ENCODE assay signal across 11 mouse cellular contexts in genomic region chr16:35738096-35738767, GRCm38 (mm10). TPM values are rescaled to one million over a fixed set of nuclear protein-coding genes. Genes with fewer than 3 reads are reported as not detected.
DNase-seq lines count a peak whose midpoint lies in the region; ATAC-seq and TF ChIP-seq lines count a peak whose summit lies in the region.
"Had no signal": no experiment of that assay in that cellular context is flagged by ENCODE, and none has a peak within 500 bp of the region (broad histone marks: within the 10 kb centered on the region; RNA-seq: fewer than 3 reads in every experiment).

No protein-coding gene starts in this region.

- H3K4me2 ChIP-seq in heart, embryonic 11.5 days = no peak overlapping the region
- no peak overlapping the region for H3K4me2 ChIP-seq in intestine, embryonic 14.5 days (ENCODE audit: low read length)

- 75% methylated on average over 7 of the region's 7 CpGs for WGBS in heart, adult 2 months
- WGBS in heart, embryonic 11.5 days (ENCODE audit: insufficient replicate concordance) = 68% methylated on average over 7 of the region's 7 CpGs
- WGBS in intestine, embryonic 14.5 days = 68% methylated on average over 7 of the region's 7 CpGs

- no peak overlapping the region for H3K9ac ChIP-seq in heart, adult 2 months (ENCODE audit: low read depth, low read length)
- no peak overlapping the region for H3K9ac ChIP-seq in heart, embryonic 11.5 days (ENCODE audit: low read depth, low read length)
- H3K9ac ChIP-seq in intestine, embryonic 14.5 days (ENCODE audit: low read length) = no peak overlapping the region

- ATAC-seq in heart, embryonic 11.5 days (replicated peaks; ENCODE audit: insufficient number of reproducible peaks, low FRiP score, low TSS enrichment) = no peak
- 0 out of 2 replicates have a peak, but pooled peaks have one; percentile 66 for ATAC-seq in intestine, embryonic 14.5 days (replicated peaks; ENCODE audit: low FRiP score, low TSS enrichment, low read depth)
- ATAC-seq in cerebellum, adult (ENCODE audit: insufficient number of reproducible peaks, low FRiP score, low TSS enrichment) = no peak
- ATAC-seq: Patski had no signal

- no peaks in the 10 kb centered on the region for H3K79me2 ChIP-seq in heart, adult 2 months (replicated peaks; ENCODE audit: control insufficient read depth, insufficient read depth, low read length)

- H3K27me3 ChIP-seq in heart, adult 2 months (ENCODE audit: control insufficient read depth, insufficient read depth, low read length) = no peaks in the 10 kb centered on the region
- no peaks in the 10 kb centered on the region for H3K27me3 ChIP-seq in heart, embryonic 11.5 days (ENCODE audit: control insufficient read depth, insufficient read depth, low read length)
- H3K27me3 ChIP-seq in intestine, embryonic 14.5 days (replicated peaks; ENCODE audit: control insufficient read depth, insufficient read depth, low read length) = no peaks in the 10 kb centered on the region
- H3K27me3 ChIP-seq: Patski had no signal

- no peak for TF ChIP-seq CTCF in heart, adult 2 months (IDR thresholded peaks at IDR 0.05)

- peak; percentile 29 to 34 for DNase-seq in heart, adult 2 months
- DNase-seq in retina, postnatal 1 day = peak; percentile 36
- no peak for DNase-seq in retina, embryonic 14.5 days (ENCODE audit: low spot score)
- DNase-seq in intestine, embryonic 14.5 days (ENCODE audit: low spot score) = no peak
- DNase-seq in skeletal muscle tissue, adult 2 months (ENCODE audit: low read depth, low spot score) = peak; percentile 20
- DNase-seq in adipocyte (ENCODE audit: low spot score) = no peak
- DNase-seq: cerebellum, postnatal 14 days; kidney, adult 9 months had no signal

- intact Hi-C loops in heart, adult 2 months (cut with DNase I) = no loop called here

- no peaks in the 10 kb centered on the region for H3K36me3 ChIP-seq in heart, adult 2 months (ENCODE audit: control insufficient read depth, insufficient read depth, low read length)
- no peaks in the 10 kb centered on the region for H3K36me3 ChIP-seq in heart, embryonic 11.5 days (ENCODE audit: control insufficient read depth, insufficient read depth, low read length)
- no peaks in the 10 kb centered on the region for H3K36me3 ChIP-seq in intestine, embryonic 14.5 days (ENCODE audit: control insufficient read depth, insufficient read depth, low read length)

- H3K4me1 ChIP-seq in heart, adult 2 months (ENCODE audit: control insufficient read depth, insufficient read depth, low read length) = peaks cover 11% of the 10 kb centered on the region
- peaks cover 12% of the 10 kb centered on the region for H3K4me1 ChIP-seq in heart, embryonic 11.5 days (ENCODE audit: control insufficient read depth, insufficient read depth, low read length)
- H3K4me1 ChIP-seq in intestine, embryonic 14.5 days (replicated peaks; ENCODE audit: control insufficient read depth, insufficient read depth, low read length) = no peaks in the 10 kb centered on the region

- no peak overlapping the region for H3K4me3 ChIP-seq in heart, adult 2 months
- H3K4me3 ChIP-seq in heart, embryonic 11.5 days (ENCODE audit: low read depth, low read length) = no peak overlapping the region
- no peak overlapping the region for H3K4me3 ChIP-seq in intestine, embryonic 14.5 days (ENCODE audit: low read depth, low read length)

- TF ChIP-seq POLR2A in heart, adult 2 months (IDR thresholded peaks at IDR 0.05; ENCODE audit: insufficient read depth, low read depth, low read length) = no peak

- TF ChIP-seq EP300 in heart, adult 2 months (IDR thresholded peaks at IDR 0.05; ENCODE audit: insufficient read depth, low read depth, low read length) = no peak

- H3K9me3 ChIP-seq in heart, embryonic 11.5 days (replicated peaks; ENCODE audit: control insufficient read depth, low read length) = no peaks in the 10 kb centered on the region
- no peaks in the 10 kb centered on the region for H3K9me3 ChIP-seq in intestine, embryonic 14.5 days (ENCODE audit: control insufficient read depth, low read length)

- H3K27ac ChIP-seq in heart, adult 2 months = no peak overlapping the region
- H3K27ac ChIP-seq in heart, embryonic 11.5 days (ENCODE audit: low read depth, low read length) = no peak overlapping the region
- H3K27ac ChIP-seq in intestine, embryonic 14.5 days (ENCODE audit: low read depth) = no peak overlapping the region

RNA-seq across cellular contexts. Expression of gene Dirc2, which starts 30.9 kb away (rescaled TPM):
- 10 to 100 TPM; 49.9 to 61.9 TPM for total RNA-seq in heart, adult 2 months (2021)
- polyA plus RNA-seq in heart, adult 2 months (2012; rRNA removed) = 43.2 and 67.5 TPM in 2 replicates
- polyA plus RNA-seq in heart, embryonic 11.5 days (2014; fragmentation: Nextera tagmentation; extraction: Ambion mirVana) = 11.3 and 12.0 TPM in 2 replicates
- polyA plus RNA-seq in intestine, embryonic 14.5 days (2014; fragmentation: Nextera tagmentation; extraction: Ambion mirVana) = 18.5 and 18.6 TPM in 2 replicates

RNA-seq across cellular contexts. Expression of gene Hspbap1, which starts 31.9 kb away (rescaled TPM):
- total RNA-seq in heart, adult 2 months (2021) = 1 to 10 TPM; 2.5 to 2.6 TPM
- polyA plus RNA-seq in heart, adult 2 months (2012; rRNA removed) = 2.1 and 3.1 TPM in 2 replicates
- polyA plus RNA-seq in heart, embryonic 11.5 days (2014; fragmentation: Nextera tagmentation; extraction: Ambion mirVana) = 12.7 and 13.3 TPM in 2 replicates
- 19.9 and 20.0 TPM in 2 replicates for polyA plus RNA-seq in intestine, embryonic 14.5 days (2014; fragmentation: Nextera tagmentation; extraction: Ambion mirVana)

Comparison
In these comparisons a context has a peak if more than half of its experiments do, and no peak if none do; other contexts are left out.
1. DNase-seq: peak in heart, adult 2 months (2 of 2), retina, postnatal 1 day (single experiment) and skeletal muscle tissue, adult 2 months (single experiment); none in retina, embryonic 14.5 days (single experiment), intestine, embryonic 14.5 days (single experiment) and adipocyte (single experiment).